Mouse (Mus musculus): ENCODE results near the gene Ptdss2. TPM values are rescaled to one million over a fixed set of nuclear protein-coding genes. Genes with fewer than 3 reads are reported as not detected.

Ptdss2 gene
- total RNA-seq, 2 experiments from 2014 or later = 5.8 to 9.2 TPM

GRCm38 (mm10) chr7:141121051-141121531 lies 1.1 kb upstream of the Ptdss2 start:
- ATAC-seq (replicated peaks; ENCODE audit: poor library complexity) = 0 out of 2 replicates have a peak, but pooled peaks have one; percentile 1

- ATAC-seq (replicated peaks; ENCODE audit: poor library complexity) = peak; percentile 93
Observed at GRCm38 (mm10) chr7:141122689-141123516, 721 bp downstream of the Ptdss2 start.

- no peak for ATAC-seq (replicated peaks; ENCODE audit: poor library complexity)
Observed at GRCm38 (mm10) chr7:141123517-141123856, 1.3 kb downstream of the Ptdss2 start.

- ATAC-seq (replicated peaks; ENCODE audit: poor library complexity) = peak; percentile 83
Observed at GRCm38 (mm10) chr7:141131024-141131820, 9.0 kb downstream of the Ptdss2 start.

GRCm38 (mm10) chr7:141131904-141132755 lies 9.9 kb downstream of the Ptdss2 start:
- ATAC-seq (replicated peaks; ENCODE audit: poor library complexity) = peak; percentile 85

GRCm38 (mm10) chr7:141141326-141141725 lies 19.1 kb downstream of the Ptdss2 start:
- ATAC-seq (replicated peaks; ENCODE audit: poor library complexity) = 0 out of 2 replicates have a peak, but pooled peaks have one; percentile 25

GRCm38 (mm10) chr7:141143112-141143511 lies 20.9 kb downstream of the Ptdss2 start:
- ATAC-seq (replicated peaks; ENCODE audit: poor library complexity) = peak; percentile 66

GRCm38 (mm10) chr7:141143861-141144260 lies 21.7 kb downstream of the Ptdss2 start:
- no peak for ATAC-seq (replicated peaks; ENCODE audit: poor library complexity)

- ATAC-seq (replicated peaks; ENCODE audit: poor library complexity) = peak; percentile 37; the same call in 1 of the 2 replicates
Observed at GRCm38 (mm10) chr7:141144650-141145049, 22.5 kb downstream of the Ptdss2 start.

GRCm38 (mm10) chr7:141145403-141145802 lies 23.2 kb downstream of the Ptdss2 start:
- ATAC-seq (replicated peaks; ENCODE audit: poor library complexity) = no peak

- ATAC-seq (replicated peaks; ENCODE audit: poor library complexity) = peak; percentile 71
Observed at GRCm38 (mm10) chr7:141146043-141146595, 23.9 kb downstream of the Ptdss2 start.

GRCm38 (mm10) chr7:141147044-141147443 lies 24.9 kb downstream of the Ptdss2 start:
- peak; percentile 12; the same call in 1 of the 2 replicates for ATAC-seq (replicated peaks; ENCODE audit: poor library complexity)

GRCm38 (mm10) chr7:141148639-141149038 lies 26.5 kb downstream of the Ptdss2 start:
- ATAC-seq (replicated peaks; ENCODE audit: poor library complexity) = no peak

GRCm38 (mm10) chr7:141155362-141155761 lies 33.2 kb downstream of the Ptdss2 start:
- ATAC-seq (replicated peaks; ENCODE audit: poor library complexity) = no peak

- ATAC-seq (replicated peaks; ENCODE audit: poor library complexity) = no peak
Observed at GRCm38 (mm10) chr7:141164397-141164796, 42.2 kb downstream of the Ptdss2 start.

GRCm38 (mm10) chr7:141164850-141165249 lies 42.7 kb downstream of the Ptdss2 start:
- ATAC-seq (replicated peaks; ENCODE audit: poor library complexity) = 0 out of 2 replicates have a peak, but pooled peaks have one; percentile 7

- ATAC-seq (replicated peaks; ENCODE audit: poor library complexity) = peak; percentile 1; the same call in 1 of the 2 replicates
Observed at GRCm38 (mm10) chr7:141167901-141168517, 45.8 kb downstream of the Ptdss2 start.

- ATAC-seq (replicated peaks; ENCODE audit: poor library complexity) = peak; percentile 56
Observed at GRCm38 (mm10) chr7:141168518-141168953, 46.4 kb downstream of the Ptdss2 start.

GRCm38 (mm10) chr7:141169300-141169699 lies 47.1 kb downstream of the Ptdss2 start:
- ATAC-seq (replicated peaks; ENCODE audit: poor library complexity) = no peak

- ATAC-seq (replicated peaks; ENCODE audit: poor library complexity) = peak; percentile 22
Observed at GRCm38 (mm10) chr7:141169866-141170265, 47.7 kb downstream of the Ptdss2 start.

All from megakaryocyte progenitor cell, adult 5-6 weeks (primary cell).